Mouse (Mus musculus) adrenal gland, adult 8-10 months (tissue): ENCODE results near the gene Stim1. TPM values are rescaled to one million over a fixed set of nuclear protein-coding genes. Genes with fewer than 3 reads are reported as not detected.
"Not testable (repeated sequence)": the region's sequence is repeated elsewhere in the genome, so short reads cannot be mapped to it uniquely, and the experiment has no call there.

Source experiments
- DNase-seq: peaks from one replicate; pipeline ENCODE4 v3.0.0; 2022
- total RNA-seq, 4 experiments: library from RNA; stranded (reverse); gene quantifications; 2 replicates each; pipeline ENCODE4 v1.2.4; 2022

The Stim1 gene
- total RNA-seq, 4 experiments from 2014 or later, result 74.4 to 93.6 (median 83.3) TPM

DNA sequence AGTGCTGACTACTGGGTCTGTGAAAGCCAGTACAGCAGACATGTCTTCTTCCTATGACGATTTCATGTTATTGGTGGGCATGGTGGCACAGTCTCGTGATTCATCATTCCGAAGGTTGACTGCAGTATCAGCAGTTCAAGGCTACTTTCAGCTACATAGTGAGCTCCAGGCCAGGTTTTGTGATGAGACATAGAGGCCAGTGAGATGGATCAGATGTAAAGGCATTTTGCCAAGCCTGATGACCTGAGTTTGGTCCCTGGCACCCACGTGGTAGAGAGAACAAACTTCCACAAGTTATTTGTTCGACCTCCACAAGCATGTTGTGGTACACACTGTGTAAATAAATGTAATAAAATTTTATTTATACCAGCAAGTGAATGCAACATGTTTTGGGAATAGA is 102.9 kb downstream of the Stim1 start:
- DNase-seq, result peak; percentile 65

DNA sequence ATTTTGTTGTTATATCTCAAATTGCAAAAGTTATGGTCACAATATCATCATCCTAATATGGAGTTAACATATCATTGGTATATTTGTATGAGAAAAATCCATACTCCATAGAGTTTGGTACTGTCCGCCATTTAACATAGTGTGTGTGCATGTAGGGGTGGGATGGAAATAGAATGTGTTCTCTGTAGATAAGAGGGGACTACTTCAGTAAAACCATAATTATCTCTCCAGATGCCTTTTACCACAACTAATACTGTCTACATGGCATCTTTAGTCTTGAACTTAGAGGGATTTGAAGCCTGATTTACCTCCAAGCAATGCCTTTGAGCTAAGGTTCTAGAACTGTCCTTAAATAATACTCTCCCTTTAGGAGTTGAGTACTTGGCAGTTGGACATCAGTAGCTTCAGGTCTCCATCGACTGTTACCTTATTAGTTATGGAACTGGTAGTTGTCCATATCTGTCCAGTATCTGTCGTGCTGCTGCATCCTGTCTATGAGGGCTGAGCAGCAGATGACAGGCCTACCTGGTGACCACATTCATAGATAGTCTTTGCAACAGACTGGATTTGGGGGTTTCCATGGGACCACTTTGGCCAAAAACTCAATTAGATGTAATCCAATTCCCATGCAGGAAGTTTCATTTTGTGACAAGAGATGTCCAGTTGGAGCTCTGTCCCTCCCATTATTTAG is 105.9 kb downstream of the Stim1 start:
- no peak for DNase-seq

DNA sequence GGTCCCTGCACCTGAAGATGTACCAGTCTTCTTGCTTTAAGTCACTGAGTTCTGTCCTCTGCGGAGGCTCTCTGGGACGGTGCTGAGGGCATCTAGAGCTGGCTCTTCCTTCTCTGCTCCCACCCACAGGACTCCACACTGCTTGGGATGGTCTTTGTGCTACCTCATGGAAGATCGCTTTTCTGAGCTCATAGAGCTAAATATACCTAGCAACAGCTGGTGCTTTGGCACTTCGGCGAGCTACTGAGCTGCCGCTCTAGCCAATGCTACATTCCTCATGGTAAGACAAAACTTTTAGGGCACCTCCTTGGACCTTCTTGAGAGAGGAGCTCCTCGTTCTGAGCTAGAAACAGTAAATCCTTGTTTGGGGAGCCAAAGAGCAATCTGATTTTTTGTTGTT is 115.6 kb downstream of the Stim1 start:
- DNase-seq, result no peak

DNA sequence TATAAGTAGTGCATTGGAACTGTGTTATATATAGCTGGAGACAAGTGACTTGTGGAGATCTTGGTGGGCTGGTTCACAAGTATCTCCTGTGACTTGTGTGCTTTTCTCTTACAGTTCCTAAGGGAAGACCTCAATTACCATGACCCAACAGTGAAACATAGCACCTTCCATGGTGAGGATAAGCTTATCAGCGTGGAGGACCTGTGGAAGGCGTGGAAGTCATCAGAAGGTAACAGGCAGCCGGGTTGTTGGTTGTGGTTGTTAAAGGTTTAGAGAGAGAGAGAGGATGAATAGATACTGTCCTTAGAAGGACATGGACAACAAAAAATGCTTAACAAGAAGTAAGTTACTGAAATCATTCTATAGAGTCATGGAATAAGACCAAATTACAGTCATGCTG is 118.4 kb downstream of the Stim1 start:
- no peak for DNase-seq

DNA sequence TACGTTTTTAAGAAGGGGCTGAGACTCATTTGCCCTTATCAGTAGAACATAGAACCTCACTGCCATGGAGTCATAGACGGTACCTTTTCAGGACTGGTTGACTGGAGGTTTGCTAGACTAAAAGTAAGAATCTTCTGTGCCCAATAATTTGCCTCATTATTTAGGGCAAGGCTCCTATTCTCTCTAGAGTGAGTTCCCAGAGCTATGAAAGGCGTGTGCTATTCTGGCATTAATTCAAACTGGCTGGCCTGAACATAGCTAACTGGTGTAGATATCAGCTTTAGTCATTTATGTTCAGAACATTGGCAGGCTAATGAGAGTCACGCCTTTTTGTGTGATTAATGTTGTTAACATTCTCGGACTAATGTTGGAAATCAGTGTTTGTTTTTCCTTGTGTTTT is 121.5 kb downstream of the Stim1 start:
- no peak for DNase-seq

DNA sequence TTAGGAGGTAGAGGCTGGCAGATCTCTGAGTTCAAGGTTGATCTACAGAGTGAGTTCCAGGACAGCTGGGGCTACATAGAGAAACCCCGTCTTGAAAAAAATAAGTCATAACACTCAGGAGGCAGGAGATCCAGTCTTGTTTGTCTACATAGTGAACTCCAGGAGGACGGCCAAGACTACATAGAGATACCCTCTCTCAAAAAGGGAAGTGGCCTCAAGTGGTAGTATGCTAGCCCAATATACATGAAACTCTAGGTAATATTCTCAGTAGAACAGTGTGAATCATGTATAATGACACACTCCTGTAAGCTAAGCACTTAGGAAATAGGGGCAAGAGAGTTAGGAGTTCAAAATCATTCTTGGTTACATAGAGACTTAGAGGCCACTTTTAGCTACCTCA is 126.3 kb downstream of the Stim1 start:
- no peak for DNase-seq

DNA sequence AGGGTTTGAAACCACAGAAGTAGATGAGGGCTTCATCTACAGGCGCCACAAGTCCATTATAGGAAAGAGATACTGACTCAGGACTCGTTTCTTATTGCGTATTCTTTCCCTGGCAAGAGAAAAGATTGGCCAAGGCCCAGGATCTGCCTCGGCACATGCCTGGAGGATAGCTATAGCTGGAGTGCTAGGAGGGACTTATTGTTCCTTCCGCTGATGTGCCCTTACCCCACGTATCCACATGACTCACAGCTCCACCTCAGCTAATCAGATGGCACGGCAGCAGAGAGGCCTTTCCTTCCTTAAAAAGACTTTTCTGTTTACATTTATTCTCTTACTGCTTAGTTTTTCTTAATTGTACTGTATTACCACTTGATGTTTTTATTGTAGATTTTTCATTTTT is 128.3 kb downstream of the Stim1 start:
- no peak for DNase-seq

DNA sequence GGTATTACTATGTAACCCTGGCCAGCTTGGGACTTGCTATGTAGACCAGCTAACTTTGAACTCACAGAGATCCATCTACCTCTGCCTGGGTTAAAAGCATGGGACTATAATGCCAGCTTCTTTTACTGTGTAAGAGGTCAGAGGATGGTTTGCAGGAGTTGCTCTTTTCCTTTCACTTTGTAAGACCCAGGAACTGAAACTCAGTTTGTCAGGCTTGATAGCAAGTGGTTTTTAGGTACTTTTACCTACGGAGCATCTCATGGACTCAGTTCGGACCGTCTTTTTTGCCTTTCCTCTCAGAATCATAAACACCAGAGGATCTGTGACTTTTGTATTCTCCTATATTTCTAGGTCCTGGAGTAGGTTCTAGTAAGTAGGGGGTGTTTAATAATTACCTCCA is 128.7 kb downstream of the Stim1 start:
- DNase-seq, result no peak

DNA sequence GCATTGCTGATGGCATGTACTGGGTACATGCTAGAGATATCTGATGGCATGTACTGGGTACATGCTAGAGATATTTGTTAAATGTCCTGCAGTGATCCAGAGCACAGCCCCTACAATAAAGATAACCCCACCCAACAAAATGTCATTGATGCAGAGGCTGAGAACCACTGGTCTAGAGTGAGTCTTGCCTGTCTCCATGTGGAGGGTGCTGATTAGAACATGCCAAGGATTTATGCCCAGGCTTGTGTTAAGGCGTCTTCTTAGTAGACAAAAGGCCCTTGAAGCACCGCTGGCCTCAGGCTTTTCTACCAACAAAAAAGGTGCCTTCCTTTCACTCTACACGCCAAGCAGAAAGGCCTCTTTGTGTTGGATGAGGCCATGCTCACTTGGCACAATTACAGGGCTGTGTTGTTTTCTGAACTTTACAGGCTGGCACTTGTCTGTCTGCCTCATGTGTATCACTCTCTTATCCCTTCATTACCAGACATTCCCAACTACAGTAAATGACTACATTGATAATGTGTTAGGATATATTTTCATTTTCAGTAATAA is 131.7 kb downstream of the Stim1 start:
- DNase-seq, result no peak

DNA sequence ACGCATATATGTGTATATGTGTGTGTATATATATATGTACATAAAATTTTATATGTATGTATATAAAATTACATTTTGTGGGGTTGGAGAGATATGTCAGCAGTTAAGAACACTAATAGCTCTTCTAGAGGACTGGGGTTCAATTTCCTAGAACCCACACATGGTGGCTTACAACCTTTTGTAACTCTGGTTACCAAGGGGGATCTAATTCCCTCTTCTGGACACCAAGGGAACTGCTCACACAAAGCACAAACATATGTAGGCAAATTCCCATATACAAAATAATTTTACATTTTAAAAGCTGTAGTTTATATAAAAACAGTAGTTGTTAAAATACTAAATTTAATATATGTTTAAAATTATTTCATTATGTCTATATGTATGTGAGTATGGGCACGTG is 136.5 kb downstream of the Stim1 start:
- DNase-seq, result no peak

DNA sequence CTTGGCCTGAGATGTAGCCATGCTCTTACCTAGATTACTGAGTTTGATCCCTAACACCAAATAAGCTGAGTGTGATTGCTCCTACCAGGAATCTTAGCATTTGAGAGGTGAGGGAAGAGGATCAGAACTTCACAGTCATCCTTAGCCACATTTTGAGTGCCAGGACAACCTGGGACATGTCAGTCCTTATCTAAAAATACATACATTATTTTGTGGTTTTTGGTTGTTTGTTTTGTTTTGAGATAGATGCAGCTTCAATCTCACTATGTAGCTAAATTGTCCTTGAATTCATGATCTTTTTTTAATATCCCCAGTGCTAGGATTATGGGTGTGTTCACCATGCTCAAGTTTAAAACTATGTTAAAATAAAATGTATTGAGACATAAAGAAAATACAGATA is 139.8 kb downstream of the Stim1 start:
- DNase-seq, result no peak

DNA sequence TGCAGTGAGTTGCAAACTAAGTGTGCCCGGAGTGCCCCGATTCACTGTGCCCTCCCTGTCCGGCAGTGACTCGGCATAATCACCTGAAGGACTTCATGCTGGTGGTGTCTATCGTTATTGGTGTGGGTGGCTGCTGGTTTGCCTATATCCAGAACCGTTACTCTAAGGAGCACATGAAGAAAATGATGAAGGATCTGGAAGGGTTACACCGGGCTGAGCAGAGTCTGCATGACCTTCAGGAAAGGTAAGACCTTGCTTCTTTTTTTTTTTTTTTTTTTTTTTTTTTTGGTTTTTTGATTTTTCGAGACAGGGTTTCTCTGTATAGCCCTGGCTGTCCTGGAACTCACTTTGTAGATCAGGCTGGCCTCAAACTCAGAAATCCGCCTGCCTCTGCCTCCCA is 147.7 kb downstream of the Stim1 start:
- DNase-seq, result not testable (repeated sequence)

DNA sequence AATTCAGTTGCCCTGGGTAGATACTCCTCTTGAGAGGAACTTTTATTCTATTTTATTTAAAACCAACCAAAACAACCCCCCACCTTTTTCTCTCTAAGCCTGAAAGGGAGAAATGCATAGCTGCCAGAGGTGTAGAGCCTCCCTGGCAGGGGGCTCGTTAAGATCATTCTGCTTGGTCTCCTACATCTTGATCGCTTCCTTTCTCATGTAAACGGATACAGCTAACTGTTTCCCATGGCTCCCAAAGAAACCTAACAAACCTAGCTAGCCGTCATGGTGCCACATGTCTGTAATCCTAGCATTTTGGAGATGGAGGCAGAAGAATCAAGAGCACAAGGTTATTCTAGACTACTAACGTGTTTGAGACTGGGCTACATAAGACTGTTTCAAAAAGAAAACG is 148.2 kb downstream of the Stim1 start:
- no peak for DNase-seq

DNA sequence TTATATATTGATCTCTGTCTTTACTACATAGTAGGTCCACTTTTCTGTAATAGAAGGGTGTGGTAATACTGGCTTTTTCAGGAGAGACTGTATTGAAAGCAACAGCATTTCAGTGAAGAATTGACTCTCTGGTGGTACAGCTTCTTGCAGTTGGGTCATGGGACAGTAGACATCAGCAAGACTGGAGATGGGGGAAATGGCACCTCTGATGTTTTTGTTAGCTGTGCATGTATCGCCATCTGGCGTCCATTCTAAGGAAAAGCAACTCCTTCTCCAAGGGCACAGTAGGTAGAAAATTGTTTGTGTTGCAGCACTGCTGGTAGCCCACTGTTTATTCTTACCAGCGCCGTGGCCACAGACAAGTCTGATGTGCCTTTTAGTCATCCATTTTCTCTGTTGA is 149.8 kb downstream of the Stim1 start:
- DNase-seq, result peak; percentile 24

DNA sequence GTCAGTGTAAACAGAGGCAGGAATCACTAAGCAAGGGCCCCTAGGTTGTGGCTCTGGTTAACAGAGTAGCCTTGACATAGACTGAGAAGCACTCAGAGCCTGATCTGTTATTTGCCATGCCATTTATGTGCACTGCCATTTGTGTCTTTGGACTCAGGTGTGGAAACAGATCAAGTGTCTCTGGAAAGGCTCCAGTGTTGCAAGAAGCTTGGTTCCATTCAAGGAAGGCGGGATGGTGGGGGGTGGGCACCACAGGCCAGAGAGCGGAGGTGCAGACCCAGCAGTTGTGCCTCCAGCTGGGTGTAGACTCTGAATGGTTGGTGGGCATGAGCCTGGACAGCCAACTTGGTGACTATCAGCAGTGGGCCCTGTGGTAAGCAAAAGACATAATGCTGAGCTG is 154.4 kb downstream of the Stim1 start:
- DNase-seq, result no peak

DNA sequence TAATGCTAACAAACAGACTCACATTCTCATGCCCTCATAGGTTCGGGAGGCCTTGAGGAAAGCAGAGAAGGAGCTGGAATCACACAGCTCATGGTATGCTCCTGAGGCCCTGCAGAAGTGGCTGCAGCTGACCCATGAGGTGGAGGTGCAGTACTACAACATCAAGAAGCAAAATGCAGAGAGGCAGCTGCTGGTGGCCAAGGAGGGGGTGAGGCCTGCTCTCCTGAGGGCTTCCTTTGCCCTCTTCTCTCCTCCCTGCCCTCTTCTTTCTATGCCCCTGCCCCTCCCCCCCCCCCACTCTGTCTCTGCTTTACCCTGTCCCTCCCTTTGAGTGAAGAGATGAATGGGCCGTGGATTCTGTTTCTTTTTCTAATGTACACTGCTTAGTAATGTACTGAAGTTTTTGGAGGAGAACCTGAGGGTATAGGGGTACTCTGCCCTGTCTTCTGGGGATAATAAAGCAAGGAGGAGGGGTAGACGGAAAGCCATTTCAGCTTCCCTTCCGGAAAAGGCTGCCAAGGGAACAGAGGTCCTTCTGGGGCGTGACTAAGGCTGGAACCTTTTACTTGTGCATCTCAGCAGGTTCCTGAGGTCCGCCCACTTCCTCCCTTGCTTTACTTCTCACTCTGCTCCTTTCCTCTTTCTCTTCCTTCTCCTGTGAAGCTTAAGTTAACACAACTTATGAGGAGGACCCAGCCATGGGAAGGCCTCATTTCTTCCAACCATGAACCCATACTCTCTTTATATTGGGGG is 158.5 kb downstream of the Stim1 start:
- no peak for DNase-seq

DNA sequence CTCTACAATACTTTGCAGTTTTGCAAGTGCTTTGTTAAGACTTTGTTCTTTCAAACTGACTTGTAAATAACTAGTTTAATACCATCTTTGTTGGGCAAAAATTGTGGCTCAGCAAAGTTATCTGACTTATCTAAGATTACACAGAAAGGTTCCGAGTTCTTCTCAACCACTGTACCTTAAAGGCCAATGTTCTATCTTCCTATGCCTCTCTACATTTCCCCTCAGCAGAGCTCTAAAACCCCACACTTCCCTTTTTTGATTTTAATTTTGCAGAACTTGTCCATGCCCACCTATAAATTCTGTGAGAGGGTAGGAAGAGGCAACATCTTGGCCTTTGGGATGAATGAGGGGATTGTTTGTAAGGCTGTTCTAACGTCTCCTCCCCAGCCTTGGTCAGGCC is 166.7 kb downstream of the Stim1 start:
- no peak for DNase-seq

DNA sequence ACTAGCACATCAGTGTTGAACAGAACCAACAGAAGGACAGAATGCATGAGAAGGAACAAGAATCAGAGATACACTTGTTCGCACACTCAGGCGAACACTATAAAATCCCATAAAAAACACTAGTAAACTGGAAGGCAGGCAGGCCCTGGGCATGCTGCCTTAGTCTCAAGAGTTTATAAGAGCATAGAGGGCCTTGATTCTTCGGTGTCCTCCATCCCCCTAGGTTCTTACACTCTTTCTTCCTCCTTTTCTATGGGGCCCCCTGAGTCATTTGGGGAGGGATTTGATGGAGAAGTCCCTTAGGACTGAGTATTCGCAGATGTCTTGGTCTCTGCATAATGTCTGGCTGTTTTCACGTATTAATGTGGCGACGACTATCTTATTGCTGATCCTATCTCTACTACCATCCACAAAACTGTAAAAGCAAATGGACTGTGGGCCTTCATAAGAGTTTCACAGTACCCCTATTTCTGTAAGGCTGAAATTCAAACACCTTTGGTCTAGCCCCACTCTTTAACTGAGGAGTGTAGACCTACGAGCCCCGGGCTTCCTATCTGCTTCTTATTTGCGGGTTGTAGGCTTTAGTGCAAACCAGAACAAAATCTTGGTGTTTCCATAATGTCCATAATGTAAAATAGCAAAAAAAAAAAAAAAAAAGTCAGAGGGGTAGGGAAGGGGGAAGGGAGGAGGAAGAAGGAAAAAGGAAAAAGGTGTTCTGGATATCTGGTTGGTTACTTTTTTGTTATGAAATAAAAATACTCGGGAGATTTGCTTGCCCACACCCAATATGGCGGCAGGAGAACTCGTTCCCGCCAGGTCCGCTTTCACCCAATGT is 173.4 kb downstream of the Stim1 start:
- DNase-seq, result no peak

DNA sequence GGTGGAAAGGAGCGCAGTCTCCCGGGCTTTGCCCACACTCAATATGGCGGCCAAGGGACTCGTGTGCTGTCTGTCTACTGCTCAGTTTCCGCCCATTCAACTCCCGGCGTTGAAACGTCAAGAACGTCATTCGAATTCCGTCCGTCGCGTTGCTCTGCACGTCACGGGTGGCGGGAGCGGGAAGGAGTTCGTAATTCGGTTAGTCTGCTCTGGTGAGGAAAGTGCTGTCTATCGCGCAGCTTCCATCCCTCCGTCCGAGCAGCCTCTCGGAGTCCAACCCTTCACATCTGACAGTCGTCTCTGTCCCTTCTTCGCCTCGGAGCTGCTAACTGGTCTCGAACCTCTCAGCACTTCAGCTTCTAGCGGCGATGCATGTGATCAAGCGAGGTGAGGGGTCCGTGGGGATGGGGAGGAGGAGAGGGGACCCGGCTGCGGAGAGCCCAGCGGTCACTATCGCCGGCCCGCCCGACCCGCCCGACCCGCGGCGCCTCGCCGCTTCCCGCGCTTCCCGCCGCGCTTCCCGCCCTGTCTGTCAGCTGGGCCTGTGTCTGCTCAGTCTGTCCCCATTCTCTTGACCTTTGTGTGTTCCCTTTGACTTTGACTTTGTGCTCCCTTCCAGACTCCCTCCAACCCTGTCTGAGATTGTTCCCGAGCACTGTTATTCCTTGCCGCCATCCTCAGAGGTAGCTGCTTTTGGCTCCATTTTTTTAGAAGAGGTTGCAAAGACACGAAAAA is 174.2 kb downstream of the Stim1 start, which contains the start of gene Rrm1:
Gene Rrm1, plus strand, starts transcription at position 39 of the 735 bp plus-strand sequence.
- DNase-seq, result peak; percentile 96

DNA sequence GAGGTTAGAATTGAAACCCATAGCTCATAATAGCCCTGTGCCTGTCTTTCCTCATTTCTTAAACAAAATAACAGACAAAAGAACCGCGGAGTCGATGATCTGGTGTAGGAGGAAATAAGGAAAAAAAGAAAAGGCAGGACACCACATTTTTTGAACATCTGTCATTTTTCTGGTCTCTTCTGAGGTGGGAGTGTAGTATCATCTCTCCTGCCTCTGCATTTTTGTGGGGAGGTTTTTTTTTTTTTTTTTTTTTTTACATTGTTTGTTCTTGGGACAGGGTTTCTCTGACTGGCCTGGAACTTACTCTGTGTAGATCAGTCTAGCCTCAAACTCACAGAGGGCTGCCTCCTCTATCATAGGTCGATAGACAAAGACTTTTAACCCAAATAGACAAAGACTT is 174.8 kb downstream of the Stim1 start:
- DNase-seq, result no peak

DNA sequence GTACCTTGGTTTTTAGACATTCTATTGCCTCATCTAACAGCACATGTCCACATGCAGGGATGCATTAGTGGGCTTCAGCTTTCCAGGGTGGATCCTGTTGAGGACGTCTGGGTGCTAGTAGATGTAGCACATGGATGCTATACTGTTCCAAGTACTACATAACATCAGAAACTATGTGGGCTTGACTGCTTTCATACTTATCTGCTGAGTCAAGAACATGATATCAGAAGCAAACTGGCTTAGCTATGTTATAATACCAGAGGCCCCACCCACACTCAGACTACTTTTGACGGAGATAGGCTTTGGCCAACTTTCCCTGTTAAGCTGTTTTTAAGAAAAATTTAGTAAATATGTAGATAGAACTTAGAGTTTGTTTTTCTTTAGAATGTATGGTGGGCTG is 176.7 kb downstream of the Stim1 start:
- no peak for DNase-seq

DNA sequence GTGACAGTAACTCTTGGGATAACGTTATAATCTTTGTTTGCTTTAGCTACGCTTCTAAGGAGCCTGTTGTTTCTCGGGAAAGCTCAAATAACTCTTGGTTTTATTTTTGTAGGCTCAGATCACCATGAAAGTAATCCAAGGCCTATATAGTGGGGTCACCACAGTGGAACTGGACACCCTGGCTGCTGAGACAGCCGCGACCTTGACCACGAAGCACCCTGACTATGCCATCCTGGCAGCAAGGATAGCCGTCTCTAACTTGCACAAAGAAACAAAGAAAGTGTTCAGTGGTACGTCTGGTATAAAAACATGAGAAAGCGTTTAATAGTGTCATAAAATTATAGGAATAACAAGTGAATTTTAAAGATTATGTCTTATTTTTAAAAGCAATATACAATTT is 178.8 kb downstream of the Stim1 start:
- DNase-seq, result no peak
